Mouse (Mus musculus): ENCODE measurements around the gene Dhrs7c.

The Dhrs7c gene

GRCm38 (mm10) chr11:67797931-67798330 lies at the start of gene Dhrs7c:
TSS of gene Dhrs7c (plus strand) at chr11:67798187.
- DNase-seq (ENCODE audit: low spot score) = no peak

- no peak for DNase-seq (ENCODE audit: low spot score)
Observed at GRCm38 (mm10) chr11:67756287-67756686, 41.7 kb upstream of the Dhrs7c start.

- DNase-seq (ENCODE audit: low spot score) = no peak
Observed at GRCm38 (mm10) chr11:67757373-67758167, 40.4 kb upstream of the Dhrs7c start.

GRCm38 (mm10) chr11:67771053-67771452 lies 26.9 kb upstream of the Dhrs7c start, which contains the start of gene Glp2r:
TSS of gene Glp2r (minus strand) at chr11:67771153.
- DNase-seq (ENCODE audit: low spot score) = no peak

- DNase-seq (ENCODE audit: low spot score) = no peak
Observed at GRCm38 (mm10) chr11:67771691-67772090, 26.3 kb upstream of the Dhrs7c start.

GRCm38 (mm10) chr11:67772577-67772976 lies 25.4 kb upstream of the Dhrs7c start:
- peak; percentile 54 for DNase-seq (ENCODE audit: low spot score)

- no peak for DNase-seq (ENCODE audit: low spot score)
Observed at GRCm38 (mm10) chr11:67774379-67774778, 23.6 kb upstream of the Dhrs7c start, which contains the start of gene Gsg1l2. TSS of gene Gsg1l2 (plus strand) at chr11:67774608.

GRCm38 (mm10) chr11:67790182-67790581 lies 7.8 kb upstream of the Dhrs7c start:
- no peak for DNase-seq (ENCODE audit: low spot score)

- DNase-seq (ENCODE audit: low spot score) = no peak
Observed at GRCm38 (mm10) chr11:67800130-67800723, 2.2 kb downstream of the Dhrs7c start.

- no peak for DNase-seq (ENCODE audit: low spot score)
Observed at GRCm38 (mm10) chr11:67801169-67801568, 3.2 kb downstream of the Dhrs7c start.

GRCm38 (mm10) chr11:67805538-67805937 lies 7.6 kb downstream of the Dhrs7c start:
- no peak for DNase-seq (ENCODE audit: low spot score)

GRCm38 (mm10) chr11:67806832-67807597 lies 9.0 kb downstream of the Dhrs7c start:
- DNase-seq (ENCODE audit: low spot score) = no peak

- DNase-seq (ENCODE audit: low spot score) = no peak
Observed at GRCm38 (mm10) chr11:67808051-67808450, 10.1 kb downstream of the Dhrs7c start.

GRCm38 (mm10) chr11:67811535-67811934 lies 13.5 kb downstream of the Dhrs7c start:
- DNase-seq (ENCODE audit: low spot score) = peak; percentile 55

- DNase-seq (ENCODE audit: low spot score) = peak; percentile 62
Observed at GRCm38 (mm10) chr11:67819604-67820003, 21.6 kb downstream of the Dhrs7c start.

GRCm38 (mm10) chr11:67820221-67820620 lies 22.2 kb downstream of the Dhrs7c start:
- DNase-seq (ENCODE audit: low spot score) = peak; percentile 64

- no peak for DNase-seq (ENCODE audit: low spot score)
Observed at GRCm38 (mm10) chr11:67821560-67821959, 23.6 kb downstream of the Dhrs7c start.

GRCm38 (mm10) chr11:67828360-67829059 lies 30.5 kb downstream of the Dhrs7c start:
- no peak for DNase-seq (ENCODE audit: low spot score)

GRCm38 (mm10) chr11:67829530-67829929 lies 31.5 kb downstream of the Dhrs7c start:
- DNase-seq (ENCODE audit: low spot score) = no peak

GRCm38 (mm10) chr11:67831820-67832219 lies 33.8 kb downstream of the Dhrs7c start:
- DNase-seq (ENCODE audit: low spot score) = no peak

- no peak for DNase-seq (ENCODE audit: low spot score)
Observed at GRCm38 (mm10) chr11:67835408-67836078, 37.6 kb downstream of the Dhrs7c start.
